Mouse (Mus musculus) cerebellum, adult 18-20 months (tissue): ENCODE results near the gene 1600012H06Rik.
A peak's percentile ranks its signal among the peaks of the same experiment; 100 is the strongest.
"Not testable (repeated sequence)": the region's sequence is repeated elsewhere in the genome, so short reads cannot be mapped to it uniquely, and the experiment has no call there.

Experiments
- DNase-seq, 2 experiments: peaks; one replicate each; pipeline ENCODE4 v3.0.0; 2021

Gene 1600012H06Rik

GRCm38 (mm10) chr17:14943009-14943728, at the start of gene 1600012H06Rik, which contains the start of gene Wdr27:
Gene 1600012H06Rik, plus strand, starts transcription at chr17:14943184.
Gene Wdr27, minus strand, starts transcription at chr17:14943158.
- peak; percentile 98 for DNase-seq

- not testable (repeated sequence) for DNase-seq
These were observed 47.9 kb upstream of the 1600012H06Rik start for GRCm38 (mm10) chr17:14895058-14895457.

- DNase-seq = no peak
These were observed 44.0 kb upstream of the 1600012H06Rik start for GRCm38 (mm10) chr17:14898972-14899371.

- DNase-seq = no peak
These were observed 39.8 kb upstream of the 1600012H06Rik start for GRCm38 (mm10) chr17:14903212-14903611.

GRCm38 (mm10) chr17:14904206-14904605, 38.8 kb upstream of the 1600012H06Rik start:
- no peak for DNase-seq

GRCm38 (mm10) chr17:14904637-14905265, 38.2 kb upstream of the 1600012H06Rik start:
- peak; percentile 38 to 61 for DNase-seq

GRCm38 (mm10) chr17:14906611-14907010, 36.4 kb upstream of the 1600012H06Rik start:
- no peak for DNase-seq

- no peak for DNase-seq
These were observed 35.8 kb upstream of the 1600012H06Rik start for GRCm38 (mm10) chr17:14907136-14907535.

- DNase-seq = no peak
These were observed 33.7 kb upstream of the 1600012H06Rik start for GRCm38 (mm10) chr17:14909331-14909730.

- DNase-seq = no peak
These were observed 32.2 kb upstream of the 1600012H06Rik start for GRCm38 (mm10) chr17:14910771-14911170.

GRCm38 (mm10) chr17:14912420-14912819, 30.6 kb upstream of the 1600012H06Rik start:
- DNase-seq = no peak

GRCm38 (mm10) chr17:14912981-14913380, 30.0 kb upstream of the 1600012H06Rik start:
- DNase-seq = no peak

GRCm38 (mm10) chr17:14914401-14914800, 28.6 kb upstream of the 1600012H06Rik start:
- DNase-seq = no peak

- DNase-seq = no peak
These were observed 25.1 kb upstream of the 1600012H06Rik start for GRCm38 (mm10) chr17:14917866-14918265.

- no peak for DNase-seq
These were observed 21.4 kb upstream of the 1600012H06Rik start for GRCm38 (mm10) chr17:14921582-14921981.

- no peak for DNase-seq
These were observed 15.3 kb upstream of the 1600012H06Rik start for GRCm38 (mm10) chr17:14927644-14928218.

- DNase-seq = no peak
These were observed 14.4 kb upstream of the 1600012H06Rik start for GRCm38 (mm10) chr17:14928631-14929030.

- no peak for DNase-seq
These were observed 12.3 kb upstream of the 1600012H06Rik start for GRCm38 (mm10) chr17:14930697-14931096.

GRCm38 (mm10) chr17:14931469-14931868, 11.5 kb upstream of the 1600012H06Rik start:
- no peak for DNase-seq

- DNase-seq = not testable (repeated sequence)
These were observed 7.7 kb upstream of the 1600012H06Rik start for GRCm38 (mm10) chr17:14935280-14935679.

- no peak for DNase-seq
These were observed 7.0 kb upstream of the 1600012H06Rik start for GRCm38 (mm10) chr17:14935841-14936605.

GRCm38 (mm10) chr17:14942181-14942580, 803 bp upstream of the 1600012H06Rik start:
- DNase-seq = peak; percentile 4 to 15

GRCm38 (mm10) chr17:14943729-14944059, 710 bp downstream of the 1600012H06Rik start:
- no peak for DNase-seq
